Mouse (Mus musculus): ENCODE results near the gene Nat8f1. TPM values are rescaled to one million over a fixed set of nuclear protein-coding genes. Genes with fewer than 3 reads are reported as not detected.
"Not testable (repeated sequence)": the region's sequence is repeated elsewhere in the genome, so short reads cannot be mapped to it uniquely, and the experiment has no call there.

The Nat8f1 gene
- polyA plus RNA-seq (2012; fragmentation: generic; extraction: Trizol) = 1.8 TPM
- long read RNA-seq, experiment 1, partial matches to known transcripts = 0 of 2 reads
- long read RNA-seq, experiment 1, other reads (novel, unspliced or antisense) = 0 of 2 reads
- long read RNA-seq, experiment 2, partial matches to known transcripts = 0 of 1 reads
- long read RNA-seq, experiment 2, other reads (novel, unspliced or antisense) = 0 of 1 reads

GRCm38 (mm10) chr6:85915539-85916513, at the start of gene Nat8f1:
Gene Nat8f1, minus strand, starts transcription at chr6:85915687.
- not testable (repeated sequence) for H3K36me3 ChIP-seq (ENCODE audit: control insufficient read depth, insufficient read depth); H3K27me3 ChIP-seq (ENCODE audit: control insufficient read depth, insufficient read depth, insufficient read length); H3K79me3 ChIP-seq (ENCODE audit: low read depth)
- H3K79me2 ChIP-seq (ENCODE audit: control insufficient read depth, insufficient read depth) = peaks cover 35% of the 10 kb centered on the region
- peak within 1 kb of the TSS; percentile 85 for H3ac ChIP-seq (ENCODE audit: control insufficient read depth, insufficient read length, low read depth)
- peak within 1 kb of the TSS; percentile 49 for H3K4me3 ChIP-seq (ENCODE audit: insufficient read depth, poor library complexity, severe bottlenecking)
- TF ChIP-seq USF1 (IDR thresholded peaks at IDR 0.05; ENCODE audit: low read depth) = peak; percentile 55
- peak; percentile 57 for TF ChIP-seq CTCF (IDR thresholded peaks at IDR 0.05; ENCODE audit: control insufficient read depth, insufficient read depth, insufficient read length)
- peak; percentile 34 for TF ChIP-seq MAX (IDR thresholded peaks at IDR 0.05)

GRCm38 (mm10) chr6:85961101-85962091, 45.9 kb upstream of the Nat8f1 start, which contains the start of gene Dusp11:
Gene Dusp11, minus strand, starts transcription at chr6:85961667.
- Histone ChIP-seq H3K27me3 (ENCODE audit: control insufficient read depth, insufficient read depth, insufficient read length) (no peaks in the 10 kb centered on the region), H3K79me2 (ENCODE audit: control insufficient read depth, insufficient read depth) (peaks cover 51% of the 10 kb centered on the region), H3K79me3 (ENCODE audit: low read depth) (peaks cover 37% of the 10 kb centered on the region), H3ac (ENCODE audit: control insufficient read depth, insufficient read length, low read depth) (peak within 1 kb of the TSS; percentile 78), H3K4me3 (ENCODE audit: insufficient read depth, poor library complexity, severe bottlenecking) (peak within 1 kb of the TSS; percentile 66), H3K36me3 (ENCODE audit: control insufficient read depth, insufficient read depth) (peaks cover 29% of the 10 kb centered on the region)
- TF ChIP-seq USF1 (IDR thresholded peaks at IDR 0.05; ENCODE audit: low read depth) (no peak), MAX (IDR thresholded peaks at IDR 0.05) (peak; percentile 30), MYOD1 (IDR thresholded peaks at IDR 0.05; ENCODE audit: control insufficient read depth, insufficient read length, low read depth) (no peak), MYOG (IDR thresholded peaks at IDR 0.05; ENCODE audit: control insufficient read depth, extremely low read depth, insufficient read length) (no peak), FOSL1 (IDR thresholded peaks at IDR 0.05; ENCODE audit: insufficient read depth, low read length, poor library complexity, severe bottlenecking) (no peak), CEBPB (IDR thresholded peaks at IDR 0.05; ENCODE audit: low read depth) (no peak)

GRCm38 (mm10) chr6:85957581-85957980, 42.1 kb upstream of the Nat8f1 start:
- Histone ChIP-seq H3ac (ENCODE audit: control insufficient read depth, insufficient read length, low read depth) (no peak overlapping the region), H3K4me3 (ENCODE audit: insufficient read depth, poor library complexity, severe bottlenecking) (no peak overlapping the region), H3K36me3 (ENCODE audit: control insufficient read depth, insufficient read depth) (peaks cover 66% of the 10 kb centered on the region), H3K79me2 (ENCODE audit: control insufficient read depth, insufficient read depth) (peaks cover 77% of the 10 kb centered on the region), H3K27me3 (ENCODE audit: control insufficient read depth, insufficient read depth, insufficient read length) (no peaks in the 10 kb centered on the region), H3K79me3 (ENCODE audit: low read depth) (peaks cover 50% of the 10 kb centered on the region)
- no peak for TF ChIP-seq MYOG (IDR thresholded peaks at IDR 0.05; ENCODE audit: control insufficient read depth, extremely low read depth, insufficient read length)
- no peak for TF ChIP-seq MAX (IDR thresholded peaks at IDR 0.05)
- TF ChIP-seq MYOD1 (IDR thresholded peaks at IDR 0.05; ENCODE audit: control insufficient read depth, insufficient read length, low read depth) = no peak
- TF ChIP-seq USF1 (IDR thresholded peaks at IDR 0.05; ENCODE audit: low read depth) = no peak
- TF ChIP-seq FOSL1 (IDR thresholded peaks at IDR 0.05; ENCODE audit: insufficient read depth, low read length, poor library complexity, severe bottlenecking) = no peak
- no peak for TF ChIP-seq CTCF (IDR thresholded peaks at IDR 0.05; ENCODE audit: control insufficient read depth, insufficient read depth, insufficient read length)
- TF ChIP-seq CEBPB (IDR thresholded peaks at IDR 0.05; ENCODE audit: low read depth) = no peak

DNA sequence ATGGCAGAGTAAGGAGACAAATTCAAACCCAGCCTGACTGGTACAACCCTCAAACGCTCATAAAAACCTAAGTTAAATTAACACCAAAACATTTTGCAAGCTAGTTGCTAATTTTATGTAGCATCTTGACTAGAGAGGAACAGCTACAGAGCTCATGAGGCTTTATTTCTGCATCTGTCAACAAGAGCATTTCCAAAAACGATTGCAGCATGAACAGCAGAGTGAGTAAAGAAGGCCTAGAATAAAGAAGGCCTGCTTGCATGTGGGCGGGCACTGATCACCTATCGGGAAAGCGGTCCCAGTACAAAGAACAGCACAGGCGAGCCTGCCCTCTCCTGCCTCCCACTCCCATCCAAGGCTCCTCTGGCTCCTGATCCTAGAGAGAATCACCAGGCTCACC, 33.1 kb upstream of the Nat8f1 start:
- no peak for TF ChIP-seq CTCF (IDR thresholded peaks at IDR 0.05; ENCODE audit: control insufficient read depth, insufficient read depth, insufficient read length)
- H3K36me3 ChIP-seq (ENCODE audit: control insufficient read depth, insufficient read depth) = peaks cover 83% of the 10 kb centered on the region
- no peak overlapping the region for H3K4me3 ChIP-seq (ENCODE audit: insufficient read depth, poor library complexity, severe bottlenecking)
- H3K79me3 ChIP-seq (ENCODE audit: low read depth) = peaks cover 7% of the 10 kb centered on the region
- H3ac ChIP-seq (ENCODE audit: control insufficient read depth, insufficient read length, low read depth) = no peak overlapping the region
- H3K79me2 ChIP-seq (ENCODE audit: control insufficient read depth, insufficient read depth) = peaks cover 2% of the 10 kb centered on the region
- no peaks in the 10 kb centered on the region for H3K27me3 ChIP-seq (ENCODE audit: control insufficient read depth, insufficient read depth, insufficient read length)

- H3K27me3 ChIP-seq (ENCODE audit: control insufficient read depth, insufficient read depth, insufficient read length) = no peaks in the 10 kb centered on the region
- no peaks in the 10 kb centered on the region for H3K79me2 ChIP-seq (ENCODE audit: control insufficient read depth, insufficient read depth)
- H3ac ChIP-seq (ENCODE audit: control insufficient read depth, insufficient read length, low read depth) = no peak overlapping the region
- TF ChIP-seq MAX (IDR thresholded peaks at IDR 0.05) (no peak), USF1 (IDR thresholded peaks at IDR 0.05; ENCODE audit: low read depth) (no peak), CTCF (IDR thresholded peaks at IDR 0.05; ENCODE audit: control insufficient read depth, insufficient read depth, insufficient read length) (no peak), MYOG (IDR thresholded peaks at IDR 0.05; ENCODE audit: control insufficient read depth, extremely low read depth, insufficient read length) (no peak), MYOD1 (IDR thresholded peaks at IDR 0.05; ENCODE audit: control insufficient read depth, insufficient read length, low read depth) (no peak), FOSL1 (IDR thresholded peaks at IDR 0.05; ENCODE audit: insufficient read depth, low read length, poor library complexity, severe bottlenecking) (no peak), CEBPB (IDR thresholded peaks at IDR 0.05; ENCODE audit: low read depth) (no peak)
- H3K36me3 ChIP-seq (ENCODE audit: control insufficient read depth, insufficient read depth) = peaks cover 36% of the 10 kb centered on the region
- H3K4me3 ChIP-seq (ENCODE audit: insufficient read depth, poor library complexity, severe bottlenecking) = no peak overlapping the region
- H3K79me3 ChIP-seq (ENCODE audit: low read depth) = peaks cover 4% of the 10 kb centered on the region
Measured at GRCm38 (mm10) chr6:85942469-85942868, 27.0 kb upstream of the Nat8f1 start.
